Mouse (Mus musculus) heart, postnatal 14 days (tissue): ENCODE measurements around the gene Jun. TPM values are rescaled to one million over a fixed set of nuclear protein-coding genes. Genes with fewer than 3 reads are reported as not detected.

Experiments used
- DNase-seq, 2 experiments: peaks; one replicate each; pipeline ENCODE4 v3.0.0; 2021 to 2022
- intact Hi-C: fragments of 180-260 bp; cut with DNase I; formaldehyde crosslinking; loops from one replicate; pipeline ENCODE4 v1.15.1; 2025
- total RNA-seq, 2 experiments: library from RNA; stranded (reverse); gene quantifications; 2 replicates each; pipeline ENCODE4 v1.2.3; 2021

Jun gene
- total RNA-seq, 2 experiments from 2014 or later: 58.3 to 72.6 TPM

GRCm38 (mm10) chr4:95076279-95076678, 24.3 kb upstream of the Jun start:
- intact Hi-C loops: no loop called here
- DNase-seq: no peak

DNA sequence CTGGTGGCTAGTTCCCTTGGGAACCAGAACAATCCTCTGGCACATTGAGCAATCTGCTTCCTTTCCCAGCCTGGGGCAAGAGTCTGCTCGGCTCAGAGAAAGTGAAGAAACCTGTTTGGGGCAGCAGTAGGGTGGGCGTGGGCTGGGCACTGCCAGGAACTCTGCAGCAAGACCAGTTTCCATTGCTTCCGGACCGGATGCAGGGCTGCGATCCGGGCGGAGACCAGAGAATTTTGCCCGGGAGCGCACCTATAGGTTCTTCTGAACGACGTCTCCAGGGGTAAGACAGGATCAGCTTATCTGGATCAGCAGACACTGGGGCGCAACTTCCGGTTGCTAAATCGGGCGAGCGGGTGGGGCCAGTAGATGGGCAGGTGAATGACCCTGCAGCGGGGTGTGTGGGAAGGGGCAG, 23.6 kb upstream of the Jun start:
- intact Hi-C loops: no loop called here
- no peak for DNase-seq

DNA sequence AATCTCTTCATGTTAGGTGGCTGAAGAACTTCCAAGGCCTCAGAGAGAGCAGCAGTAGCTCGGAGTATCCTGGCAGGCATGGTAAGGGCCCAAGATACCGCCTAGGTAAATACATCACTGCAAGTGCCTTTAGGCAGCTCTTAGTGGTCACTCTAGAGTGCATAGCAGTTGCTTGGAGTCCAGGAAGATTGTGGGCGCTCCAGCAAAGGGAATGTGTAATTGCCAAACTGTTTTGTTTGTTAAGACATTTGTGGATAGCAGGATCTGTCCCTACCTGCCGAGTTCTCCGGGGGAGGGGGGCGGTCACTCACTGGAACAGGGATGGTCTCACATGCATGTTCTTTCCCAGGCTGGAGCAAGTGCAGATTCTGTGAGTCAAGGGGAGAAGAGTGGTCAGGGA, 22.3 kb upstream of the Jun start:
- intact Hi-C loops: no loop called here
- no peak for DNase-seq

GRCm38 (mm10) chr4:95073214-95073750, 21.3 kb upstream of the Jun start:
- DNase-seq: no peak
- intact Hi-C loops: no loop called here

- intact Hi-C loops: no loop called here
- no peak for DNase-seq
These were observed 18.4 kb upstream of the Jun start for GRCm38 (mm10) chr4:95070407-95070806.

GRCm38 (mm10) chr4:95068045-95068948, 16.3 kb upstream of the Jun start:
- DNase-seq: no peak
- intact Hi-C loops: no loop called here

DNA sequence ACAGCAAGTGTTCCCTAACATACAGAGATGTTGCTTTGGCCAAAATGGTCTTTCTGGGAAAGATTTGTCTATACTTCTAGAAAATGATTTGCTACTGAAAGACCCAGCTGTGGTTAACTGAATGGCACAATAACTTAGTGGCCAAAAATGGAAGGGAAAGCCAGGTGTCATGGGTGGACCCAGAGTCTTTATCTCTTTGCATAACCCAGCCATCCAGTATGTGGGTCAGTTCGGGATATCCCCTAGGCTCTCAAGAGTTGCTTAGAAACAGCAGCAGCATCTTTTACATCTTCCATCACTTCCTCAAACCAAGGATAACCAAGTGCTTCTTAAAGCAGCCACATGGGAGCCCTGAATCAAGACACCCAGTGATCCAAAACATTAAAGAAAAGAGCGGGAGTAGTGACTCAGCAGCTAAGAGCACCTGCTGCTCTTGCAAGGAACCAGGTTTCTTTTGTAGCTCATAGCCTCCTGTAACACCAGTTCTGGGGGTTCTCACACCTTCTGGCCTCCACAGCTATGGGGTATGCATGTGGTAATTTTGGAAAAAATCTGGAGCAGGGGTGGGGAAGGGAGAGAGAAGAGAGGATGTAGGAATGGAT, 11.7 kb upstream of the Jun start:
- intact Hi-C loops: no loop called here

DNA sequence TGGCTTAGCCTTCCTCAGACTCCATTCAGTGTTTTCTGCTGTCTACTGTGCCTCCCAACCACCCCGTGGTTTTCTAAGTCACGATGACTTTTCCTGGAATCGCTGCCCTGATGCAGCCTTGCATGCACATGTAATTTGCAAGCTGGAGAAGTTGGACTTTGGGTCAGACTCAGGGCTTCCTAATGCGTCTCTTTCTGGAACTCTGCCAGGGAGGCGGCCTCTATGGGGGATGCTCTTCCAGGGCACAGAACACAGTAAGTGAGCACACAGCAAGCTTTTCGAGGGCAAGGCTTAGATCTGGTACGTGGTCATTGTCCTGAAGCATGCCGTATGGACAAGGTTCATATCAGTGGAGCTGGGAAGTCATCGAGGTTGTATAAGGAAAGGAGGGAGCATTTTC, 10.9 kb upstream of the Jun start:
- intact Hi-C loops: no loop called here
- DNase-seq: no peak

More for the DNA sequence above, 11.7 kb upstream of the Jun start:
- no peak for DNase-seq

GRCm38 (mm10) chr4:95057264-95057663, 5.2 kb upstream of the Jun start:
- intact Hi-C loops: loop anchor here (5.0 to 10.0 kb wide), 5 partner anchors 220 to 680 kb away; no protein-coding TSS in a partner anchor
- no peak for DNase-seq

DNA sequence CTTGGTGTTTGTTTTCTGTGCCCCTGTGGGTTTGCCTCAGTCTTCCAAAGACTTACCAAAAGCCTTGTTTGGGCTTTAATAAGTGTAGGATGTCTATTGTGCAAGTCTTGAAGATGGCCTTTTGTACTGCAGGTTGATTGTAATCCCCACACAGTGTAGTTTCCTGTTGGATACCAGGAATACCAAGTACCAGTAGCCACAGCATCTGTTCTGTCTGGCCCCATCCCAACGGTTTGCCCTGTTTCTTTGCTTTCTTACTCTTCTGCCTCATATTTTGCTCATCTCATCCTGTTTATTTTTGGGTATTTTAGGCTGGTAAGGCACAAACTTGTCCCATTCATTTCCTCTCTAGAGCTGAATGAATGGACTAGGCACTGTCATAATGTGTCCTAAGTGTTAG, 3.3 kb upstream of the Jun start:
- intact Hi-C loops: loop anchor here (5.0 to 10.0 kb wide), 5 partner anchors 222 to 682 kb away; no protein-coding TSS in a partner anchor
- DNase-seq: no peak

DNA sequence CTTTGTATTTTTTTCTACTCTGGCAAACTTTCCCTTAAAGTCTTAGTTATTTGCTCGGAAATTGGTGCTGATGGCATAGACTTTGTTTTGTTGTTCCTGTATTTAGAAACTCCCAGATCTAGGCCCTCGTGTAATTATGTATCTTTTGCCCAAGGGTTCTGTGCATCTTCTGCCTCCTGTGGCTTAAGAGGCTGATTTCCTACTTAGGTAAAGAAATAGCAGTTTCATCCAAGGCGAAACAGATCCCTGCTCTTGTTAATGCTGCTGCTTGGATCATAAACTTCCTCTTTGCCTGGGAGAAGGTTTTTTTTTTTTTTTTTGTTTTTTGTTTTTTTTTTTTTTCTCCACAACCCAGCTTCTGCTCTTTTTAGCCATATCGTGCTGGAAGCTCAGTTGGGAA, 2.3 kb upstream of the Jun start:
- intact Hi-C loops: loop anchor here (10.0 kb wide), 3 partner anchors 330 to 580 kb away; no protein-coding TSS in a partner anchor

DNA sequence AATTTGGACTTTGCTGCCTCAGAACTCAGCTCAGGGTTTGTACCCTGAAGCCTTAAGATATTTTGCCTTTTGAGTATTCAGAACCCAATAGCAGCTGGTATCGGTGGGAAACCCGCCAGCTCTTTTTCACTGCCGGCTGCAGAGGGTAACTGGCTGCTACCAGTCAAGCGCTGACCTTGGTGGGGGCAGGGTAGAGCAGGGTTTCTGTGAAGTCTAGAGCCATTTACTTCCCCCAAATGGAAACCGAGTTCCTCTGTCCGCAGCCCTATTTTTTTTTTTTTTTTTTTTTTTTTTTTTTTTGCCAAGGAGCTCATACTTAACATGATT, 1.7 kb upstream of the Jun start:
- intact Hi-C loops: loop anchor here (2.0 to 10.0 kb wide), 5 partner anchors 99 to 581 kb away; no protein-coding TSS in a partner anchor
- DNase-seq: peak; percentile 71 to 79

More for the DNA sequence above, 2.3 kb upstream of the Jun start:
- no peak for DNase-seq

DNA sequence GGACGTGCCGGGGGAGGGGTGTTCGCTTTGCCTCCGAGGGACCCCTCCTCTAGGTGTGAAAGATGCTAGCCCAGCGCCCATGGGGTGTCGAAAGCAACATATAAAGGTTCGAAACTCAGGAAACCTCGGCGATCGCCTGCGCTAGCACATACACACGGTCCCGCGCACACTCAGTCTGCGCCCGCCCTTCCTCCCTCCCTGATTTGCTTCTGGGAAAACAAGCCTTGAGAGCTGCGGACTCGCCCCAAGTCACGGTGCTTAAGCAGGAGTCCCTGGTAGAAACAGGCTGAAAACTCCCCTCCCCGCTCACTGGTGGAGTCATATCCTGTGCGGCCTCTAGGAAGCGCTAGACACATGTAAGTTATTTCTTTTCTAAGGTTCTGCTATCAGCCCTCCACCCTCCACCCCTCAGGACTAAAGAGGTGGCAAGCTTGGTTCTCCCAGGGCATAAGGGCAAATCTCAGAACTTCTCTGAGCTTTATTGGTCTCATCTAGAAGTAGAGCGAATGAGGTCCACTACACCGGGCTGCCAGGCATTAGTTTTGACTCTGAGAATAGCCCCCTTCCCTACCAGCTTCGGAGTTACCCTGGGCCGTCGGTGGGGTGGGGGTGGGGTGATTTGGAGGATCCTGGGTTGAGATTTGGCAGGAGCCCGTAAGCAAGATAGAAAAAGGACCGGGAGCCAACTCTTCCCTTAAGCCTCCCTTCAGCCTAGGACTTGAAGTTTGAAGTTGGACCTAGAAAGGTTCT, 1.2 kb upstream of the Jun start:
- intact Hi-C loops: loop anchor here (2.0 to 10.0 kb wide), 5 partner anchors 100 to 582 kb away; no protein-coding TSS in a partner anchor
- DNase-seq: peak; percentile 90

DNA sequence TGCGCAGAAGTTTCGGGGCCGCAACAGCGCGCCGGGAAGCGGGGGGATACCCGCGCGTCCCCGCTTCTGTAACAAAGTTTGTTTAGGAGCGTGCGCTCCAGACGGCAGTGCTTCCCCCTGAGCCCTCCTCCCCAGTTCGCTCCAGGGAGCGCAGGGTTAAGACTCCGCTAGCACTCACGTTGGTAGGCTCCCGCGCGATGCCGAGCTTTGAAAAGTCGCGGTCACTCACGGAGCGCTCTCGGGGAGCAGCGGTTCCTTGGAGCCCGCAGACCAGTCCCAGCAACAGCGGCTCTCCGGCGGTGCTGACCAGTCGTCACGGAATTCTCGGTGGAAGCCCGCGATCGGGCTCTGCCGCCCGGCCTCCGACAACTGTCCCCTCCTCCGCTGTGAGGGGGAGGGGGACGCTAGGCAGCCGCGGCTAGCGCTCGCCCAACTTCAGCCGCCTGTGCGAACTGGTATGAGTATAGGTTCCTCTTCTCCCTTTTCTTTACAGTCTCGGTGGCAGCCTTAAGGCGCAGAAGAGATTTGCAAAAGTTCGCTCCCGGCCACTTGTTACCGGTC, 631 bp downstream of the Jun start:
- intact Hi-C loops: loop anchor here (10.0 kb wide), 3 partner anchors 333 to 583 kb away; no protein-coding TSS in a partner anchor
- peak; percentile 71 to 72 for DNase-seq

GRCm38 (mm10) chr4:95050518-95051278, 1.3 kb downstream of the Jun start:
- peak; percentile 81 for DNase-seq
- intact Hi-C loops: loop anchor here (10.0 kb wide), 3 partner anchors 334 to 584 kb away; no protein-coding TSS in a partner anchor

DNA sequence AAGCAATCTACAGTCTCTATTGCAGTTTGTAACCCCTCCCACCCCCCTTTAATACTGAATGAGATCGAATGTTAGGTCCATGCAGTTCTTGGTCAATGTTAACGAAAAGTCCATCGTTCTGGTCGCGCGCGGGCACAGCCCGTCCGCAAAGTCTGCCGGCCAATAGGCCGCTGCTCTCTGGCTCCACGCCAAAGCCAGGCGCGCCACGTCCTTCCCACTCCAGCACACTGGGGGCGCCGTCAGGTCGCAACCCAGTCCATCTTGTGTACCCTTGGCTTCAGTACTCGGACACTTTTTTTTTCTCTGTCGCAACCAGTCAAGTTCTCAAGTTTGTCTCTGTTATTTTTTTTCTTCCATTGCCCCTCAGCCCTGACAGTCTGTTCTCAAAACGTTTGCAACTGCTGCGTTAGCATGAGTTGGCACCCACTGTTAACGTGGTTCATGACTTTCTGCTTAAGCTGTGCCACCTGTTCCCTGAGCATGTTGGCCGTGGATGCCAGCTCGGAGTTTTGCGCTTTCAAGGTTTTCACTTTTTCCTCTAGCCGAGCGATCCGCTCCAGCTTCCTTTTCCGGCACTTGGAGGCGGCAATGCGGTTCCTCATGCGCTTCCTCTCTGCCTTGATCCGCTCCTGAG, 2.0 kb downstream of the Jun start:
- intact Hi-C loops: loop anchor here (2.0 to 10.0 kb wide), 6 partner anchors 41 to 817 kb away; partner anchors contain the start of gene Fggy
- DNase-seq: peak; percentile 91 to 93

GRCm38 (mm10) chr4:95049153-95049552, 2.9 kb downstream of the Jun start:
- no peak for DNase-seq
- intact Hi-C loops: loop anchor here (2.0 to 5.0 kb wide), 3 partner anchors 40 to 818 kb away; partner anchors contain the start of gene Fggy

- intact Hi-C loops: loop anchor here (2.0 to 5.0 kb wide), 3 partner anchors 40 to 819 kb away; partner anchors contain the start of gene Fggy
- no peak for DNase-seq
These were observed 3.3 kb downstream of the Jun start for GRCm38 (mm10) chr4:95048731-95049100.
